Mouse (Mus musculus) heart, postnatal 0 days (tissue): ENCODE measurements at regions not wholly inside any gene's neighbourhood (a gene's known extent, or its start where the extent isn't known, plus 50 kb on each side); places are given as distances from the start of the nearest gene placed in this dataset.

Experiments used
- ATAC-seq: fragments of 200-750 bp; cut with Nextera tagmentation; 2 replicates; pipeline ENCODE4 v1.8.0; 2017; ENCODE audit warnings: low read depth, moderate number of reproducible peaks, moderate library complexity; ENCODE audit not compliant: insufficient read depth
- DNase-seq: peaks from one replicate; pipeline ENCODE4 v3.0.0-alpha.2; 2016; ENCODE audit warnings: low spot score
- H3K27ac ChIP-seq: fragments of 300-500 bp; sonication (generic); 2 replicates; pipeline ENCODE4 v1.5.1; 2014; ENCODE audit warnings: low read depth, mild to moderate bottlenecking
- H3K27me3 ChIP-seq: fragments of 300-500 bp; sonication (generic); 2 replicates; pipeline ENCODE4 v1.6.1; 2014; ENCODE audit warnings: low read length, mixed read lengths; ENCODE audit not compliant: control insufficient read depth, insufficient read depth
- H3K36me3 ChIP-seq: fragments of 300-500 bp; sonication (generic); replicated peaks from 2 replicates; pipeline ENCODE4 v1.6.1; 2014; ENCODE audit warnings: low read length, mixed read lengths; ENCODE audit not compliant: control insufficient read depth, insufficient read depth
- H3K4me1 ChIP-seq: fragments of 300-500 bp; sonication (generic); 2 replicates; pipeline ENCODE4 v1.6.1; 2014; ENCODE audit warnings: antibody characterized with exemption; ENCODE audit not compliant: control insufficient read depth, insufficient read depth
- H3K4me2 ChIP-seq: fragments of 300-500 bp; sonication (generic); 2 replicates; pipeline ENCODE4 v1.6.1; 2014; ENCODE audit warnings: low read depth, mild to moderate bottlenecking, low read length, moderate library complexity
- H3K4me3 ChIP-seq: fragments of 300-500 bp; sonication (generic); 2 replicates; pipeline ENCODE4 v1.5.1; 2014; ENCODE audit warnings: low read depth, low read length
- H3K9ac ChIP-seq: fragments of 300-500 bp; sonication (generic); replicated peaks from 2 replicates; pipeline ENCODE4 v1.6.1; 2014; ENCODE audit warnings: low read depth, low read length, mixed read lengths
- H3K9me3 ChIP-seq: fragments of 300-500 bp; sonication (generic); replicated peaks from 2 replicates; pipeline ENCODE4 v1.6.1; 2016; ENCODE audit warnings: low read length; ENCODE audit not compliant: control insufficient read depth
- CTCF ChIP-seq: IDR thresholded peaks from 2 replicates; pipeline ENCODE4 v1.5.1; 2016; ENCODE audit warnings: antibody characterized with exemption, control low read depth, low read depth
- EP300 ChIP-seq: IDR thresholded peaks from 2 replicates; pipeline ENCODE4 v1.6.1; 2016; ENCODE audit warnings: antibody characterized with exemption, low read depth
- WGBS: fragments of 180-500 bp; shearing (Covaris S2); extraction: QIAGEN DNeasy Blood & Tissue Kit; methylation state at CpG from one replicate; pipeline ENCODE4 v1.1.7; 2014; 5-methylcytosine and 5-hydroxymethylcytosine counted together

GRCm38 (mm10) chr6:66068874-66069273, 116.5 kb downstream of the 4930544G11Rik start:
- H3K4me2 ChIP-seq, result no peak overlapping the region
- no peak for ATAC-seq
- no peaks in the 10 kb centered on the region for H3K27me3 ChIP-seq
- no peaks in the 10 kb centered on the region for H3K36me3 ChIP-seq
- H3K4me1 ChIP-seq, result no peaks in the 10 kb centered on the region
- no peak for DNase-seq
- H3K4me3 ChIP-seq, result no peak overlapping the region
- TF ChIP-seq CTCF (no peak), EP300 (no peak)
- H3K9ac ChIP-seq, result no peak overlapping the region
- H3K9me3 ChIP-seq, result no peaks in the 10 kb centered on the region
- H3K27ac ChIP-seq, result no peak overlapping the region
- WGBS, result 75% methylated on average over 2 of the region's 2 CpGs

GRCm38 (mm10) chr6:66077445-66077844, 125.0 kb downstream of the 4930544G11Rik start:
- Histone ChIP-seq H3K4me1 (no peaks in the 10 kb centered on the region), H3K9ac (no peak overlapping the region), H3K27ac (no peak overlapping the region), H3K9me3 (no peaks in the 10 kb centered on the region), H3K36me3 (no peaks in the 10 kb centered on the region), H3K4me3 (no peak overlapping the region), H3K27me3 (no peaks in the 10 kb centered on the region), H3K4me2 (no peak overlapping the region)
- DNase-seq (no peak), ATAC-seq (no peak)
- 31% methylated on average over 2 of the region's 2 CpGs for WGBS
- TF ChIP-seq CTCF, result no peak
- no peak for TF ChIP-seq EP300

GRCm38 (mm10) chr6:66078769-66079168, 126.4 kb downstream of the 4930544G11Rik start:
- no peak for ATAC-seq
- TF ChIP-seq CTCF (no peak), EP300 (no peak)
- H3K4me2 ChIP-seq, result no peak overlapping the region
- H3K4me3 ChIP-seq, result no peak overlapping the region
- 88% methylated on average over 1 of the region's 1 CpGs for WGBS
- no peaks in the 10 kb centered on the region for H3K4me1 ChIP-seq
- H3K9ac ChIP-seq, result no peak overlapping the region
- no peaks in the 10 kb centered on the region for H3K9me3 ChIP-seq
- no peak for DNase-seq
- H3K36me3 ChIP-seq, result no peaks in the 10 kb centered on the region
- no peaks in the 10 kb centered on the region for H3K27me3 ChIP-seq
- H3K27ac ChIP-seq, result no peak overlapping the region

- Histone ChIP-seq H3K4me3 (no peak overlapping the region), H3K9me3 (no peaks in the 10 kb centered on the region), H3K27ac (no peak overlapping the region), H3K4me1 (no peaks in the 10 kb centered on the region), H3K4me2 (no peak overlapping the region), H3K9ac (no peak overlapping the region), H3K27me3 (no peaks in the 10 kb centered on the region), H3K36me3 (no peaks in the 10 kb centered on the region)
- TF ChIP-seq EP300 (no peak), CTCF (no peak)
- 50% methylated on average over 3 of the region's 3 CpGs for WGBS
- no peak for DNase-seq
- no peak for ATAC-seq
Measured at GRCm38 (mm10) chr6:66101555-66102071, 149.2 kb downstream of the 4930544G11Rik start.

GRCm38 (mm10) chr6:66114366-66114765, 162.0 kb downstream of the 4930544G11Rik start:
- Histone ChIP-seq H3K4me2 (no peak overlapping the region), H3K9ac (no peak overlapping the region), H3K27me3 (no peaks in the 10 kb centered on the region), H3K36me3 (no peaks in the 10 kb centered on the region), H3K4me1 (no peaks in the 10 kb centered on the region), H3K4me3 (no peak overlapping the region), H3K27ac (no peak overlapping the region), H3K9me3 (no peaks in the 10 kb centered on the region)
- DNase-seq (no peak), ATAC-seq (no peak)
- no peak for TF ChIP-seq EP300
- no peak for TF ChIP-seq CTCF
- 80% methylated on average over 6 of the region's 6 CpGs for WGBS

- H3K27ac ChIP-seq, result no peak overlapping the region
- H3K9ac ChIP-seq, result no peak overlapping the region
- no peak for ATAC-seq
- no peak overlapping the region for H3K4me3 ChIP-seq
- no peaks in the 10 kb centered on the region for H3K9me3 ChIP-seq
- H3K27me3 ChIP-seq, result no peaks in the 10 kb centered on the region
- no peak for TF ChIP-seq CTCF
- no peak for TF ChIP-seq EP300
- 0 out of 2 replicates have a peak, but pooled peaks cover 8% of the 10 kb centered on the region for H3K4me1 ChIP-seq
- DNase-seq, result no peak
- H3K4me2 ChIP-seq, result no peak overlapping the region
- no peaks in the 10 kb centered on the region for H3K36me3 ChIP-seq
- 52% methylated on average over 5 of the region's 5 CpGs for WGBS
Measured at GRCm38 (mm10) chr6:66121479-66122183, 169.2 kb downstream of the 4930544G11Rik start.
